Mouse (Mus musculus) kidney, adult 2 months (tissue): ENCODE measurements around the gene Hexim2.

ENCODE experiments used
- CTCF ChIP-seq: fragments of 200-500 bp; conservative IDR thresholded peaks from 2 replicates; pipeline ENCODE4 v1.5.1; 2011; ENCODE audit warnings: low read depth, mild to moderate bottlenecking, control low read depth, low read length, moderate library complexity, mixed read lengths; ENCODE audit not compliant: insufficient read depth, insufficient read length
- POLR2A ChIP-seq: fragments of 200-500 bp; IDR thresholded peaks from one replicate; pipeline ENCODE4 v1.6.1; 2011; ENCODE audit warnings: low read depth, low read length, control low read depth

DNA sequence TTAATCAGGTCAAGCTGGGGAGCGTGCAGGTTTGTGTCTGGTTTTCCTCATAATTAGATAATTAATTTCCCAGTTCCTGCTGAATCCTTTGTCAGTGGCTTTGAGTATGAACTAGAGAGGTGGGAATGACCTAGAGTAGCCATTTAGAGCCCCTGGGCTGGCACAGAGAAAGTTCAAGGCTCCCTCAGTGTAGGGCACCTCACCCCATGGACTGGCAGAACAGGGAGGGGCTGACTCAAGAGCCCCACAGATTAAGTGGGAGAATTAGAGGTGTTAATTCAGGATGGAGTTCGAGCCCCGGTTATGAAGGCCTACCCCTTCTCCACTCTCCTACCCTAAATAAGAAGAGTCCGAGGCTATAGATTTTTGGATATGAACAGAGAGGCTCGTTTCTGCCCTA is 37.4 kb downstream of the Hexim2 start:
- no peak for TF ChIP-seq POLR2A
- no peak for TF ChIP-seq CTCF
